Mouse (Mus musculus): ENCODE results near the gene Serping1. TPM values are rescaled to one million over a fixed set of nuclear protein-coding genes. Genes with fewer than 3 reads are reported as not detected.

Serping1 gene
- total and polyA plus RNA-seq, 3 experiments = not detected

DNA sequence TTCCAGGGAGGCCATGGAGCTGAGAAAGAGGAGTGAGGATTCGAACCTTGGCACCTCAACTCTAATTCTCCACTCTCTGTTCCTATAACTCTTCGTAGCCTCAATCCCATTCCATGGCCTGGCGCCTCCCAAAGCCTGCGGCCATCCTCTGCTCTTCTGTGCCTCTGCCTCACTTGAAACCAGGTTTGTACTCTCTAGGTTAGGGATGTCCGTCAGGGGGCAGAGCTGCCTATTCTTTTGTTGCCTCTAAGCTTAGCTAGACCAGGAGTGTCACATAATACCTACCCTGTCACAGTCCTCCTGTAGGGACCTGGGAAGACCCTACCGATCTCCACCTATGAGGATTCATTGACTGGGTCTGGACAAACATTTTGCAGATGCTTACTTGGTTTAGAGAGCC lies 37.4 kb upstream of the Serping1 start:
- dilution Hi-C loops (cut with MboI; ENCODE audit: extremely low pct_ligation_motif_present, extremely low pct_unique_long_range_greater_than_20kb, low sequenced_read_pairs) = no loop called here
- Histone ChIP-seq H3K4me2 (ENCODE audit: insufficient read depth, low read depth, poor library complexity, severe bottlenecking) (no peak overlapping the region), H3K9ac (ENCODE audit: insufficient read depth, low read depth) (no peak overlapping the region), H3K27me3 (replicated peaks) (peaks cover 3% of the 10 kb centered on the region), H3K4me3 (replicated peaks in 1 of 3; ENCODE audit: low read depth in 2 of 3, low read length in 2 of 3, poor library complexity in 1 of 3) (no peak overlapping the region), H3K79me2 (replicated peaks; ENCODE audit: control insufficient read depth, extremely low read depth, insufficient read depth, poor library complexity, severe bottlenecking) (no peaks in the 10 kb centered on the region), H3K36me3 (replicated peaks in 1 of 2; ENCODE audit: control insufficient read depth in 1 of 2, insufficient read depth in 1 of 2, low read length in 1 of 2) (peaks cover 0 to 2% of the 10 kb centered on the region in 2 experiments), H3K4me1 (ENCODE audit: control insufficient read depth in 1 of 2, insufficient read depth in 2 of 2) (peaks cover 0 to 9% of the 10 kb centered on the region in 2 experiments; a peak in 2 of 4 replicates), H3K27ac (ENCODE audit: insufficient read depth, low read depth) (no peak overlapping the region), H3K9me3 (replicated peaks; ENCODE audit: low read length) (no peaks in the 10 kb centered on the region)
- in situ Hi-C loops (cut with MboI; ENCODE audit: low pct_ligation_motif_present, low pct_unique_long_range_greater_than_20kb, low sequenced_read_pairs) = no loop called here
- no peak for DNase-seq (ENCODE audit: extremely low read depth)
- TF ChIP-seq MAX (IDR thresholded peaks at IDR 0.05; ENCODE audit: low read length) (no peak), USF1 (IDR thresholded peaks at IDR 0.05; ENCODE audit: low read depth, low read length) (no peak), NRF1 (IDR thresholded peaks at IDR 0.05; ENCODE audit: low read depth, low read length) (no peak), MEF2A (IDR thresholded peaks at IDR 0.05; ENCODE audit: borderline replicate concordance, low read depth, low read length) (no peak), HCFC1 (IDR thresholded peaks at IDR 0.05; ENCODE audit: low read depth, low read length) (no peak), ZMIZ1 (IDR thresholded peaks at IDR 0.05; ENCODE audit: low read depth, low read length) (no peak), TBP (conservative IDR thresholded peaks at IDR 0.05; ENCODE audit: low read depth, low read length) (no peak), GABPA (IDR thresholded peaks at IDR 0.05; ENCODE audit: insufficient replicate concordance, low read depth, low read length) (no peak), RAD21 (IDR thresholded peaks at IDR 0.05; ENCODE audit: low read depth, low read length) (no peak), ZC3H11A (IDR thresholded peaks at IDR 0.05; ENCODE audit: low read depth, low read length) (no peak)

- dilution Hi-C loops (cut with MboI; ENCODE audit: extremely low pct_ligation_motif_present, extremely low pct_unique_long_range_greater_than_20kb, low sequenced_read_pairs) = no loop called here
- no peak for TF ChIP-seq ETS1 (conservative IDR thresholded peaks at IDR 0.05; ENCODE audit: low read depth, low read length)
- TF ChIP-seq SMC3 (IDR thresholded peaks at IDR 0.05; ENCODE audit: low read depth, low read length) = no peak
- Histone ChIP-seq H3K9ac (ENCODE audit: insufficient read depth, low read depth) (no peak overlapping the region), H3K4me1 (ENCODE audit: control insufficient read depth in 1 of 2, insufficient read depth in 2 of 2) (peaks cover 0 to 7% of the 10 kb centered on the region in 2 experiments; a peak in 1 of 4 replicates), H3K9me3 (replicated peaks; ENCODE audit: low read length) (no peaks in the 10 kb centered on the region), H3K27me3 (replicated peaks) (peaks cover 3% of the 10 kb centered on the region), H3K27ac (ENCODE audit: insufficient read depth, low read depth) (no peak overlapping the region), H3K36me3 (replicated peaks in 1 of 2; ENCODE audit: control insufficient read depth in 1 of 2, insufficient read depth in 1 of 2, low read length in 1 of 2) (peaks cover 0 to 2% of the 10 kb centered on the region in 2 experiments), H3K79me2 (replicated peaks; ENCODE audit: control insufficient read depth, extremely low read depth, insufficient read depth, poor library complexity, severe bottlenecking) (no peaks in the 10 kb centered on the region), H3K4me2 (ENCODE audit: insufficient read depth, low read depth, poor library complexity, severe bottlenecking) (no peak overlapping the region), H3K4me3 (replicated peaks in 1 of 3; ENCODE audit: low read depth in 2 of 3, low read length in 2 of 3, poor library complexity in 1 of 3) (no peak overlapping the region)
- DNase-seq (ENCODE audit: extremely low read depth) = no peak
- in situ Hi-C loops (cut with MboI; ENCODE audit: low pct_ligation_motif_present, low pct_unique_long_range_greater_than_20kb, low sequenced_read_pairs) = no loop called here
These were observed 36.6 kb upstream of the Serping1 start for GRCm38 (mm10) chr2:84811880-84812279.

GRCm38 (mm10) chr2:84810886-84811577 lies 35.8 kb upstream of the Serping1 start:
- Histone ChIP-seq H3K79me2 (replicated peaks; ENCODE audit: control insufficient read depth, extremely low read depth, insufficient read depth, poor library complexity, severe bottlenecking) (no peaks in the 10 kb centered on the region), H3K9ac (ENCODE audit: insufficient read depth, low read depth) (no peak overlapping the region), H3K9me3 (replicated peaks; ENCODE audit: low read length) (no peaks in the 10 kb centered on the region), H3K4me3 (replicated peaks in 1 of 3; ENCODE audit: low read depth in 2 of 3, low read length in 2 of 3, poor library complexity in 1 of 3) (no peak overlapping the region), H3K27me3 (replicated peaks) (peaks cover 3% of the 10 kb centered on the region), H3K4me1 (ENCODE audit: control insufficient read depth in 1 of 2, insufficient read depth in 2 of 2) (peaks cover 0 to 3% of the 10 kb centered on the region in 2 experiments; a peak in 1 of 4 replicates), H3K36me3 (replicated peaks in 1 of 2; ENCODE audit: control insufficient read depth in 1 of 2, insufficient read depth in 1 of 2, low read length in 1 of 2) (peaks cover 0 to 2% of the 10 kb centered on the region in 2 experiments), H3K27ac (ENCODE audit: insufficient read depth, low read depth) (no peak overlapping the region), H3K4me2 (ENCODE audit: insufficient read depth, low read depth, poor library complexity, severe bottlenecking) (no peak overlapping the region)
- no peak for DNase-seq (ENCODE audit: extremely low read depth)
- TF ChIP-seq GABPA (IDR thresholded peaks at IDR 0.05; ENCODE audit: insufficient replicate concordance, low read depth, low read length) (no peak), CTCF (conservative IDR thresholded peaks at IDR 0.05 in 1 of 2, IDR thresholded peaks at IDR 0.05 in 1 of 2; ENCODE audit: low read depth in 2 of 2, low read length in 2 of 2) (peak in 1 of 2 experiments; percentile 39; a peak in 1 of 4 replicates), SMC3 (IDR thresholded peaks at IDR 0.05; ENCODE audit: low read depth, low read length) (0 out of 2 replicates have a peak, but pooled peaks have one; percentile 13)
- in situ Hi-C loops (cut with MboI; ENCODE audit: low pct_ligation_motif_present, low pct_unique_long_range_greater_than_20kb, low sequenced_read_pairs) (no loop called here), dilution Hi-C loops (cut with MboI; ENCODE audit: extremely low pct_ligation_motif_present, extremely low pct_unique_long_range_greater_than_20kb, low sequenced_read_pairs) (no loop called here)

Measured in CH12.LX (cell line).